Mouse (Mus musculus): ENCODE data around the gene Fcho2.

GRCm38 (mm10) chr13:98729271-98730062 lies 85.8 kb downstream of the Fcho2 start:
- TF ChIP-seq EP300 (IDR thresholded peaks at IDR 0.05; ENCODE audit: low read depth) (no peak), CTCF (IDR thresholded peaks at IDR 0.05; ENCODE audit: low read depth) (no peak)
